Mouse (Mus musculus): ENCODE measurements around the gene Med24. TPM values are rescaled to one million over a fixed set of nuclear protein-coding genes. Genes with fewer than 3 reads are reported as not detected.

Med24 gene
- total RNA-seq (2021) = 100 to 1,000 TPM; 109 to 110 TPM
- long read RNA-seq, experiment 1, transcript Med24-202 (27 exons, 3,133 nt) = major isoform, 6 of 51 reads
- long read RNA-seq, experiment 1, partial matches to known transcripts = 17 of 51 reads
- long read RNA-seq, experiment 1, other reads (novel, unspliced or antisense) = 26 of 51 reads
- long read RNA-seq, experiment 2, transcript Med24-202 (27 exons, 3,133 nt) = major isoform, 7 of 59 reads
- long read RNA-seq, experiment 2, partial matches to known transcripts = 19 of 59 reads
- long read RNA-seq, experiment 2, other reads (novel, unspliced or antisense) = 29 of 59 reads

DNA sequence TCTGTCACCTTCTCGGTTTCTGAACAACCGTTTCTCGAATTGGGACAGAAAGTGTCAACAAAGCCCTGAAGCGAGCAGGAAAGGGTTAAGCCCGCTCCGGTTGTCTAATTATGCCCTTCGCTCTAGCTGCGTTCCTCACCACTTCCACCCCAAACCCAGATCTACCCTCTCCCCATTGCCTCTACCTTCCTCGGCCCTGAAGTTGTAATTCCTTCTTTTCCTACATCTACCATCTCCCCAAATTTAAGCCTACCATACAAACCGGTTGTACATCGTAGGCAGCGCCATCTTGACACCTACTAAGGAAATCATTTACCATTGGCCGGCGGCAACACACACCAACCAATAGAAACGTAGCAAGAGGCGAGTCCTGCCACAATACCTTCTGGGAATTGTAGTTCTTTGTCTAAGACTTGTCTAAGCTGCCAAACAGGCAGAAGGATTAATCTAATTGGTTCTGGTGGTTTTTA, at the start of gene Med24:
Med24 (minus strand) TSS at position 317 of the 470 bp plus-strand sequence.
- DNase-seq (ENCODE audit: low spot score in 2 of 2) = peak; percentile 88 to 95

DNA sequence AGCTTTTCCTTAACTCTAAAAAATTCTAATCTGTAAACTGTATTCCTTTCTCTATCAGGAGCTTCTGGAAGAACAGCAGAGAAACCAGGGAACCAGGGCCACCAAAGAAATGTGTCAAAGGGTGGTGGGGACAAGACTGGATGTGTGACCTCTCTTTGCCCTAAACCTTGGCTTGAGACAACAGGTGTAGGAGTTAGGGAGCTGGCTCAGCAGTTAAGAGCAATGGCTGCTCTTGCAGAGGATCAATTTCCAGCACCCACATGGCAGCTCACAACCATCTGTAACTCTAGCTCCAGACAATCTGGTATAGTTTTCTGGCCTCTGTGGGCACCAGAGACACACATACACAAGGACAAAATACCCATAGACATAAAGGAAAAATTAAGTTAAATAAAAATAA, 48.7 kb upstream of the Med24 start:
- no peak for DNase-seq (ENCODE audit: low spot score in 2 of 2)

DNA sequence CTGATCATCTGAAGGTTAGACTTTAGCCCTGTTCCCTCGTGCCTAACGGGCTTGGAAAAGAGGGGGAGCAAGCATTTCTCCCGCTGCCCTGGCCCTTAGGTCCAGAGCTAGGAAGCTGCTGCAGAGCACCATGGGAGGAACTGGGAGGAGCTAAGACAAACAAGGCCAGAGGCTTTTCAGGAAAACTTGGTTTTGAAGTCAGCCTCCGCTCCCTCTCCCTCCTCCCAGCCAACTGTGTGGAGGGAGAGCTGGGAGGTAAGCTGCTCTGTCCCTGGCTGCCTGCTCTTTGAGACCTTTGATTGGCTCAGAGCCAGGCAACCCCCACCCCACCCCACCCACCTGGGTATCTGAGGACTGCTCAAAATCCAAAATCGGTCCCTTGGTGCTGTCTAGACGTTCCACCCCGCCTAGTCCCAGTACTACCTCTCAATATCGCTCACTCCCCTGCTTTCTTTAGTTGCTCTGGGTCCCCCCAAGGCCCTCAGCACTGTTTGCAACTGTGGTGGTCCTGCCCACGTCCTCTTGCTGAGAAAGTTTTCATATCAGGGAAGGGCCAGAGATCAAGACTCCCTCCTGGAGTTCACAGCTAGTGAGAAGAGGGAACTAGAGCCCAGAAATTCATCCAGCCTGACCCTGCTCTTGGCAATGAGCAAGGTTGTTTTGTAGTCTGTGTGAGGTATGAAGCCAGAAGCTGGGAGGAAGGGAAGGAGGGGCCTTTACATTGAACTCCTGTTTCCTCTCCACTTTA, 47.8 kb upstream of the Med24 start:
- DNase-seq (ENCODE audit: low spot score in 2 of 2) = no peak

DNA sequence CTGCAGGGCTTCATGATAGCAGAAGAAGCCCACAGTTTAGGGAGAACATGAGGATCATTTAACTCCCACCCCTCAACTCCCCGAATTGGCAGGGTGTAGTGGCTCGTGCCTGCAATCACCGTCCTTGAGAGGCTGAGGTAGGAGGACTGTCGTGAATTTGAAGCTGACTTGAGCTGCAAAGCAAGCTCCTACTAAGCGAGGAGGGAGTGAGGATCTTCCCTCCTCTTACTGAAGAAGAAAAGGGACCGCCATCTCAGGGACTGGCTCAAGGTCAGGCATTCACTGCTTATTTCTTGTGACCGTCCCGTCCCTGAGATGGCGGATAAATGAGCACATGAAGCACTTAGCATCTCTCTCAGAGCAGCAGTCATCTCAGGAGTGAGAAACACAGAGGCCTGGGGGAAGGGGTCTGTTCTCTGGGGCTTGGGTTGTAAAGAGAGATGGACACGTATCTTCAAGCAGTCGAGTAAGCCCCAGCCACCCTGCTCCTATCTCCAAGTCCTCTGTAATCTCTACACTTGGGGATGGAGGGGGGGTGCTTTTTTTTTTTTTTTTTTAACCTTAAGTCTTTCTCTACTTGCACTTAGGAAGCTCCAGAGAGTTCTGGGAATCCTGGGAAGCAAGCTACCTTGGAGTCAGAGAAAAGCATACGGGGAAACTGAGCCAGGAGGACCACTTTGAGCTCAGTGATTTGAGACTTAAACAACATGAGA, 47.0 kb upstream of the Med24 start:
- DNase-seq (ENCODE audit: low spot score in 2 of 2) = no peak

DNA sequence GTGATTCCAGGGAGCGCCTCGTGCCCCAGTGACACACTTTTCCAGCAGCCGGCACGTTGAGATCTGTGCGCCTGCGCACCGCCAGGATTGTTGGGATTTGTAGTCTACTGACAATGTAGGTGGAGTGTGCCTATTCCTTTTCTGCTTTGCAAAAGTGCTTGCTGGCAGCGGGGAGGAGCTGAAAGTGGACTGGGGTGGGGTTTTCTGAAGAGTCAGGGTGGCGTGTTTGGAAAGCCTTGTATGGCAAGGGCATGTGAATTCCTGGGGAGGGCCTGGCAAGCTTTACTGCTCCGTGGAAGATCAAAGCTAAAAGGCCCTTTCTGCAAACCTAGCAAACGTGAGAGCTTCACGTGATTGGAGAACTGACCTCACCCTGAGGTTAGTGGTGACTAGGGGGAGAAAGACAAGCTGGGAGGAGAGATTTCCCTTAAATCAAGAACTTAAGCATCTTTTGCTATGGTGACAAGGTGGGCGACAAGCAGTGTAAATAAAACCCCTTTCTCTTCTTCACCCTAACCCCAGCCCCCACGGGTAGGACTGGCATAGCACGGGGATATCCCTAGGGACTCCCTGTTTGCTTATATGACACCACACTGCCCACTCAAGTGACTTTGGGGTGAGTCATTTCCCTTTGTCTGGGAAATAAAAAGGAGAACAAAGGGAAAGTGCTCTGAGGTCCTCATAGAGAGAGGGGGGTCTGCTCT, 46.3 kb upstream of the Med24 start:
- peak; percentile 99 to 100 for DNase-seq (ENCODE audit: low spot score in 2 of 2)

DNA sequence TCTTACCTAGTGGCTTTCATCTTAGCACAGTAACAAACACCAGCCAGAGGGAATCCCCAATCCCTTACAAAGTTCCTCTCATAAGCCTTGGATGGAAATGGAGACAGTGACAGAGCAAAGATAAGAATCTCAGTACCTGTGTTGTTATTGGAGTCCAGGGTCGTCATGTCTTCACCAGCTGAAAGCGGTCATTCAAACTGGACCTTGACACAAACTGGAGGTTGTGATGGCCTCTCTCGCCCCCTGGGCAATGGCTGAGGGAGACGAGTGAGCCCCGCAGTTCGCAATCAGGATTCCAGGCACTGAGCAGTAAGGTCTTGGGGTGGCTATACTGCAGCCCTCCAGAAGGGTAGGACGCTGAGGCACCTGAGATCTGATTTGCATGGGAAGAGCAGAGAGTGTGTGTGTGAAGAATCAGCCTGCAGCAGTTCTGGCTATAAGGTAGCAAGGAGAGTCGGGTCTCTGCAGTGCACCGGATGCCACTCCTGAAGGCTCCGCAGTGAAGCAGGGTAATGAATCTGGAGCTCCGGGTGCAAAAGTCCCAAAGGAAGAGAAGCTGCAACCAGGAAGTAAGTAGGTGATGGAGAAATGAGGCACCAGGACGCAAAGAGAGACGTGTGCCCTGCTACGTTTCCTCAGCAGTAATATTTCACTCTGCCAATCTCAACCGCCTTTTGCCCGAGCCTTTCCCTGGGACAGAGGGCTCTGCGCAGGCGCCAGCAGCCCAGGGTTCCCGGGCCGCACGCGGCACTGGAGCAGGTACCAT, 45.5 kb upstream of the Med24 start, which contains the start of gene Nr1d1:
Nr1d1 (minus strand) TSS at position 752 of the 766 bp plus-strand sequence.
- no peak for DNase-seq (ENCODE audit: low spot score in 2 of 2)

DNA sequence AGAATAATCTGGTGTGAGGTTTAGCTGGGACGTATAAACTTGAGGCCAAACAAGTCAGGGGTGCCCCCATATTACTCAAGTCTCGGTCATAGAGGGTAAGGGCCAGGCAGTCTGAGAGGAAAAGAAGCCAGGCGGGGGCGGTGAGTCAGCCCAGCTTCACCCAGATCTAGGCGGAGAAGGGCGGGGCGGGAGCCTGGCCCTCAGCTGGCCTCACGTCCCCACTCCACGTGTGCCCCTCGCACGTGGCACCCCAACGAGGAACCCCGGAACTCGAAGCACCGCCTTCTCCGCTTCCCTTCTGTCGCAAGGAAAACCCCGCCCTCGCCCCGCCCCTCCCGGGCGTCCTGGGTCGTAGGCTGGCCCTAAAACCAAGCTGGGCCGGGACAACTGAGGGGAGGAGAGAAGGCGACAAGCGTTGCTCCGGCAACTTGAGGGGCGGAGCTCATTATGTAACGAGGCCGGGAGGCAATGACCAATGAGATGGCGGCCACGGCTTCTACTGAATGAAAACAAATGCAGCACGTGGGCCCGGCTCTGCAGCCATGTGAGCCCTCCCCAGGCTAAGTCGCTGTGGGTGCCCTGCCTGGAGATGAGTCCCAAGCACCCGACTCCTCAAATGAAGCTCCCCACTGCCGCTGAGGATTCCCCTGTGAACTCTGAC, 44.5 kb upstream of the Med24 start:
- peak; percentile 96 to 99 for DNase-seq (ENCODE audit: low spot score in 2 of 2)

DNA sequence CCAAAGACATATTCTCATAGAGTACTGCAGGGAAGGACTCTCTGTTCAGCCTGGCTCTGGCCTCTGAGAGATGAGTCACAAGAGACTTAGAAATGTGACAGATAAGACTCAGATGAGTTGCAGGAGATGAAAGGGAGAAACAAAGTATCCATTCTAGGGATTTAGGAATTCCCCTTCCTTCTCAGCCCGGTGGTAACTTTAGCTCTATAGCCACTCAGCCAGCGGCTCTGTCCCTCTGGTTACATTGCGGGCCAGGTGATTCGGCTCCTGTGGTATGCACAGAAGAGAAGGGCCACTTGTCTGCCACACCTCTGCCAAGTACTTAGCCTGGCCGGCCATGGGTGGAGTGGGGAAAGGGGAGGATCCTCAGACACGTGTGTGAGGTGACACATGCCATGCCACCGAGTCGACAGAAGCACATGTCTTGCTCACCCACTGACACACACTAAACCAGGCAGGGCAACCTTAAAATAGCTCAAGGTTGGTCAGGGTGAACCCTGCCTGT, 43.5 kb upstream of the Med24 start:
- DNase-seq (ENCODE audit: low spot score in 2 of 2) = no peak

DNA sequence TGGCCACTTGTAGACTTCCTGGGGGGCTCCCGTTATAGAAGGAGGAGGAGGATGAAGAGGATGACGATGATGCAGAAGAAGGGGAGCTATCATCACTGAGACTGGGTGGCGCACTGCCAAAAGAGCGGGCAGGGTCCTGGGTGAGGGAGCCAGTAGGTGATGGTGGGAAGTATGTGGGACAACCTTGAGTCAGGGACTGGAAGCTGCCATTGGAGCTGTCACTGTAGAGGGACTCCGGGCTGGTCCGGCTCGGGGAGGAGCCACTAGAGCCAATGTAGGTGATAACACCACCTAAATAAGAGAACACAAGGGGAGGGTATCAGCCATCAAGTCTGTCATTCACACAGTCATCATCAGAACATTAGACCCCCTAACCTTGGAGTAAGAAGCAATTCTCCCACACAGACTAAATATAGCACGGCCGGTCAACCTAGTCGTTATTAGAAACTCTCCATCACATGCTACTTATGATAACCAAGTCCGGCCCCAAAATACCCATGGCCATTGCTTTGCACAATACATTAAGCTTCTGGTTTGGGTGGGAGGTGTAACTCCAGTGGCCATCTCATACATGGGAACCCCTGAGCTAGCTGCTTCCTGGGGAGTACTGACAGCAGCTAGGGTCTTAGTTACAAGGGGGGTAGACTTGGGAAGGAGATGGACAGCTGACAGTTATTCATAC, 42.8 kb upstream of the Med24 start:
- DNase-seq (ENCODE audit: low spot score in 2 of 2) = no peak

DNA sequence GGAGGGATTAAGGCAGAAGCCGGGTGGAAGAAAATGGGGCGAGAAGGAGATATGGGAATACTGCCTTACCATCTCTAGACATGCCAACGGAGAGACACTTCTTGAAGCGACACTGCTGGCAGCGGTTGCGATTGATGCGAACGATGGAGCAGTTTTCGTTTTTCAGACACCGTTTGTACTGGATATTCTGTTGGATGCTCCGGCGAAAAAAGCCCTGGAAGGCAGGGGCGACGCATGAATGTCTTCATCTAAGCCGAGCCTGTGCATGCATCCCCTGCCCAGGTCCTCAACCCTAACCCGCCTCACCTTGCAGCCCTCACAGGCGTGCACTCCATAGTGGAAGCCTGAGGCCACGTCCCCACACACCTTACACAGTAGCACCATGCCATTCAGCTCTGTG, 41.9 kb upstream of the Med24 start:
- no peak for DNase-seq (ENCODE audit: low spot score in 2 of 2)

DNA sequence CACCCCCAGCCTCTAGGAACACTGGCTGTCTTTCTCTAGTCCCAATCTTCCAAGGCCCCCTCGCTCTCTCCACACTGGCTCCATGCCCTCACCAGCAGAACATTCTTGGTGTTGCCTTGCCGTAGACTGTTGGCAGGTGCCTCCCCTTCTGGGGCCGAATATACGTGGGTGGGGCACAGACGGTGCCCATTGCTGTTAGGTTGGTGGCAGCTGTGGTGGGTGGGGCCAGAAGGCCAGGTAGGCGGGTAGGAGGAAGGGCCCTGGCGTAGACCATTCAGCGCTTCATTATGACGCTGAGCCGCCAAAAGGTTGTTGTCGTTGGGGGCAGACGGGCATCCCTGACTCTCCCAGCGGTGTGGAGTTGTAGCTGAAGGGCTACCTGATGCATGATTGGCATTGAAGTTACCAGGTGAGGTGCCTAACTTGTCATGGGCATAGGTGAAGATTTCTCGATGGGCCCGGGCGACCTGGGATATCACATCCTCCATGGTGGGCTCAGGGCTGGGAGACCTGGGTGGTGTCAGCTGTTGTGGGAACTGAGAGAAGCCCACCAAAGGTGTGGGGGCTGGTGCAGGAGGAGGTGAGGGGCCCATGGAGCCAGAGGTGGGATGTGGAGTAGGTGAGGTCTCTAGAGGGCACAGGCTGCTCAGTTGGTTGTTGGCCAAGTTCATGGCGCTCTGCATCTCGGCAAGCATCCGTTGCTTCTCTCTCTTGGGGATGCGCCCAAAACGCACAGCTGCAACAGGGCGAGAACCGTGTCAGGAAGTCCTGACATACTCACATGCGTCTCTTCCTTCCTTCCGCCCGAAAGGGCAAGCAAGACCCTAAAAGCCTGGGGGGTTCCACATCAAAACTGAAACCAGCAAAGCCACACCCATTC, 41.1 kb upstream of the Med24 start:
- DNase-seq (ENCODE audit: low spot score in 2 of 2) = peak in 1 of 2 experiments; percentile 63

DNA sequence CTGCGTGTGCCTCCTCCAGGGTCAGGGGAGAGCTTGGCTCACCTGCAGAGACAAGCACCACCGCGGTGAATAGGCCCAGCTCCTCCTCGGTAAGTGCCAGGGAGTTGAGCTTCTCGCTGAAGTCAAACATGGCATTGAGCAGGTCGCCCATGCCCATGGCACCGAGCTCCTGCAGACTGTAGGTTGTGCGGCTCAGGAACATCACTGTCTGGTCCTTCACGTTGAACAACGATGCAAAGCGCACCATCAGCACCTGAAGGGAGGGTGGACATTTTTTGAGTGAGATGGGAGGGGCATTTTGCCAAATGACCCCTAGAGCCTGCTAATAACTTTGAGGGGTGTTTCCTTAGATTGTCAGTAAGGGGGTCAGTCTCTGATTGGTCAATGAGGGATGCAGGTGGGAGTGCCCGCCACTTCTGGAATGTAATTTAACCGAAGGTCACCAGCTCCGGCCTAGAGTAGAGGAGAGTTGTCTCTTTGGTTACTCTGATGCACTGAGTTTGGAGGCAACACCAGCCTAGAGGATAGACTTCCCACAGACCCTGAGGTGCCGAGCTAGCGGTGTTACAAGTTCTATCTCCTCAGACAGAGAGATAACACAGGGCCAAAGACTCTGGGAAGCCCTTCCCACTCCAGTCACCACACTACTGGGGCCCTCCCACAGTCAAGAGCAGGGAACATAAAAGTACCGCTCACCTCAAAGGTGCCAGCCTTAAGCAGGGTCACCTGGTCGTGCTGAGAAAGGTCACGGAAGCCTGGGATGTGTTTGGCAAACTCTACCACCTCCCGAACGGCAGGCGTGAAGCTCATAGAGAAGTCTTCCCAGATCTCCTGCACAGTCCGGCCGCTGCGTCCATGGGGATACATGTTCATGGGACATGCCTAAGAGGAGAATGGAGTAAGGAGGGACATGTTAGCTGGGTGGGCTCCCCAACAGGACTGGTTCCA, 40.0 kb upstream of the Med24 start:
- DNase-seq (ENCODE audit: low spot score in 2 of 2) = no peak

DNA sequence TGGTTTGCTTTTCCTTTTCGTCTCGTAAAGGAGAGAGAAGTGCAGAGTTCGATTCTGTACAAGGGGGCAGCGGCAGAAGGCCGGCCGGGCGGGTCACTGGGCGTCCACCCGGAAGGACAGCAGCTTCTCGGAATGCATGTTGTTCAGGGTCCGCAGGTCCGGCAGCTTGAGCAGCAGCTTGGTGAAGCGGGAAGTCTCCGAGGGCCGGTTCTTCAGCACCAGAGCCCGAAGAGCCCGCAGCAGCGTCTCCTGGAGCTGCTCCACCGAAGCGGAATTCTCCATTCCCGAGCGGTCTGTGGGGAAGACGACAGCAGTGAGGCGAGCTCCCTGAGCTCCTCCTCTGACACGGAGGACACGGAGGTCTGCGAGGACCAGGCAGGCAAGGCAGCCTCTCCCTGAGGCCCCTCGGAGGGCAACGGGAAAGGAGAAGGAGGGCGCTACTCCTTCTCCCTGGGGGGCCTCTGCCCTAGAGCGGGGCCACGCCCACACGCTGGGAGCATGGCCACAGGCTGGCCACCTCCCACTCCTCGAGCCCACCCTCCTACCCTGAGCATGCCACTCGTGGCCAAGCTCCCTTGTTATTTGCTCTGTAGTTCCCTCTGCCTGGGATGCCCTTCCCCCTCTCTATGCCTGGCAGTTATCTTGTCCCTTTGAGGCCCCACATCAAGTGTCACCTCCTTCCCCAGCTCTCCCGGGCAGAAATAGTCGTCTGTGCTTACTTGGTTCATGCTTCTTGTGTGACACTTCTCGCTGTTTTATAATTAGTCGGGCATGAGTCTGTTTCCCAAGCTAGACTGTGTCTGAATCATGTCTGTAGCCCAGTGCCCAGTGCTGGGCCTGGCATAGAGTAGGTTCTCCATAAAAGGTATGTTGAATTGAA, 39.1 kb upstream of the Med24 start:
- DNase-seq (ENCODE audit: low spot score in 2 of 2) = no peak

DNA sequence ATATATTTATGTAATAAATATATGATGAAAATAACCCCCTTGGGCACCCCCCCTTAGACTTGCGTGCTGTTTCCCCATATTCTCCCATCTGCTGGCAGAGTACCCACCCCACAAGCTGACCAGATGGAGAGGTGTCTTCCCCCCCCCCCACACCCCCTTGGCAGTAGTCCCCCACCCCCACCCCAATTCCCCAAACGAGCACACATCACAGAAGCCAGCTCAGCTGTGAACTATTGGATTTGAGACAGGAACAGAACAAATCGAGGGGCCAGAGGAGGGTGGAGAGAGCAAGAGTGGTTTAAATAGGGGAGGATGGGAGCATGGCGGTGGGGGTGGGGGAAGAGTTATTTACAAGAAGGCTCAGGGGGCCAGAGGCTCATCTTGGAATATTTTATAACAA, 38.5 kb upstream of the Med24 start:
- DNase-seq (ENCODE audit: low spot score in 2 of 2) = no peak

DNA sequence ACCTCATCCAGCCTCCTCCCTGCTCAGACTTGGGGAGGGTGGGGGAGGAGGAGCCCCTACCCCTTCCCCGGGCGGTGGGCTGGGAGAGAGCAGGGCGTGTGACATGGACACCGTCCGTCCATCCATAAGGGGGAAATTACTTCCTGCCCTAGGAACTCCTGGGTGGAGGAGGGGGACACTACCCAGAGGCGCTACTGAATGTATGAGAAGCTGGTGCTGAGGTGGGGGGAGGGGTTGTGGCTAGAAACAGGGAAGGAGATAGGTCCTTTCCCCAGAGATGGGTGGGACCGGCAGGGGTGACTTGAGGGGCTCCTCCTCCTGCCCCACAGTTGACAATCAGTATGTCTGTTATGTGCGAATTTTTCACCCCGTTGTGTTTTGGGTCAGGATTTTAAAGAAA, 38.0 kb upstream of the Med24 start:
- DNase-seq (ENCODE audit: low spot score in 2 of 2) = no peak

DNA sequence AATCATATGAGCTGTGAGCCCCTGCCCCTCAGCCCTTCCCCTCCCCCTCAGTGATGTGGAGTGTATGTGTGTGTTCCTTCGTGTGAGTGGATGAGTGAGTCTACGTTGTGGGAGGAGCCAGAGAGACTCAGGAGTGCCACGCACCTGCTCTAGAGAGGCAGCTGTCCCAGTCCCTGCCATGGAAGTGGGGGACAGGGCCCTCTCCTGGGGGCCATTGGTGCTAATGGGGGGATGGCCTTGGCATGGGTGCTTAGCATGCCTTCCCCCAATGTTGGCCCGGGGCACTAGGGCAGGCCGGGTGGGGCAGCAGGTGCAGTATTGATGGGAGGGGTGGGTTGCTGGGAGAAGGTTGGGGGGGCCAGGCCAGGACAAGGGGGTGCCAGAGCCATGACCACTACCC, 37.6 kb upstream of the Med24 start:
- no peak for DNase-seq (ENCODE audit: low spot score in 2 of 2)

Data from layer of hippocampus, postnatal 14 days (tissue).